ENCODE assay signal across 25 mouse cellular contexts in genomic region chr16:32685998-32686397, GRCm38 (mm10). TPM values are rescaled to one million over a fixed set of nuclear protein-coding genes. Genes with fewer than 3 reads are reported as not detected.
DNase-seq lines count a peak whose midpoint lies in the region; ATAC-seq and TF ChIP-seq lines count a peak whose summit lies in the region.
"Had no signal": no experiment of that assay in that cellular context is flagged by ENCODE, and none has a peak within 500 bp of the region (broad histone marks: within the 10 kb centered on the region; RNA-seq: fewer than 3 reads in every experiment).

No protein-coding gene starts in this region.

- H3K4me3 ChIP-seq in embryonic facial prominence, embryonic 11.5 days (ENCODE audit: low read depth, low read length): no peak overlapping the region
- H3K4me3 ChIP-seq in embryonic facial prominence, embryonic 10.5 days: no peak overlapping the region
- H3K4me3 ChIP-seq in heart, embryonic 11.5 days (ENCODE audit: low read depth, low read length): no peak overlapping the region
- H3K4me3 ChIP-seq in heart, adult 2 months: no peak overlapping the region
- no peak overlapping the region for H3K4me3 ChIP-seq in liver, postnatal 0 days (ENCODE audit: low read depth, low read length)
- no peak overlapping the region for H3K4me3 ChIP-seq in liver, embryonic 12.5 days
- no peak overlapping the region for H3K4me3 ChIP-seq in stomach, postnatal 0 days (ENCODE audit: low read depth, low read length)
- H3K4me3 ChIP-seq in thymus, adult 2 months (ENCODE audit: control insufficient read depth, insufficient read depth, low read length): no peak overlapping the region
- H3K4me3 ChIP-seq: embryonic facial prominence, embryonic 13.5 days; forebrain, embryonic 10.5 days; forebrain, embryonic 13.5 days; heart, embryonic 13.5 days; hindbrain, embryonic 12.5 days; hindbrain, embryonic 15.5 days; intestine, embryonic 15.5 days had no signal

- DNase-seq in embryonic facial prominence, embryonic 11.5 days (ENCODE audit: low spot score): peak; percentile 33
- no peak for DNase-seq in embryonic facial prominence, embryonic 10.5 days (ENCODE audit: low spot score)
- no peak for DNase-seq in heart, adult 2 months
- peak; percentile 12 for DNase-seq in liver, postnatal 0 days
- DNase-seq in stomach, postnatal 0 days (ENCODE audit: low spot score): peak; percentile 12
- DNase-seq in thymus, adult 2 months: no peak
- DNase-seq: adrenal gland, postnatal 36 days; cerebellum, adult 18-20 months; cerebellum, adult 9-10 months; cerebellum, postnatal 14 days; heart, adult 11 months; heart, postnatal 14 days; heart, postnatal 4 days had no signal

- no peak for TF ChIP-seq EP300 in heart, adult 2 months (IDR thresholded peaks at IDR 0.05; ENCODE audit: insufficient read depth, low read depth, low read length)
- TF ChIP-seq EP300 in liver, postnatal 0 days (IDR thresholded peaks at IDR 0.05; ENCODE audit: low read depth): no peak
- no peak for TF ChIP-seq EP300 in stomach, postnatal 0 days (optimal IDR thresholded peaks at IDR 0.05)

- no peak overlapping the region for H3K4me2 ChIP-seq in embryonic facial prominence, embryonic 11.5 days (ENCODE audit: low read depth, low read length)
- H3K4me2 ChIP-seq in heart, embryonic 11.5 days: no peak overlapping the region
- H3K4me2 ChIP-seq in liver, postnatal 0 days (ENCODE audit: low read depth, low read length): no peak overlapping the region
- H3K4me2 ChIP-seq in liver, embryonic 12.5 days: no peak overlapping the region
- H3K4me2 ChIP-seq in stomach, postnatal 0 days (replicated peaks; ENCODE audit: low read depth): no peak overlapping the region
- H3K4me2 ChIP-seq: embryonic facial prominence, embryonic 13.5 days; forebrain, embryonic 13.5 days; heart, embryonic 13.5 days; hindbrain, embryonic 12.5 days; hindbrain, embryonic 15.5 days; intestine, embryonic 15.5 days had no signal

- no peaks in the 10 kb centered on the region for H3K4me1 ChIP-seq in embryonic facial prominence, embryonic 11.5 days (ENCODE audit: control insufficient read depth, insufficient read depth, low read length)
- peaks cover 6% of the 10 kb centered on the region; the same call in 1 of the 2 replicates for H3K4me1 ChIP-seq in embryonic facial prominence, embryonic 10.5 days
- H3K4me1 ChIP-seq in heart, embryonic 11.5 days (ENCODE audit: control insufficient read depth, insufficient read depth, low read length): no peaks in the 10 kb centered on the region
- H3K4me1 ChIP-seq in heart, adult 2 months (ENCODE audit: control insufficient read depth, insufficient read depth, low read length): no peaks in the 10 kb centered on the region
- H3K4me1 ChIP-seq in liver, postnatal 0 days (ENCODE audit: insufficient read depth): peaks cover 3% of the 10 kb centered on the region; the same call in 1 of the 2 replicates
- peaks cover 20% of the 10 kb centered on the region for H3K4me1 ChIP-seq in liver, embryonic 12.5 days
- H3K4me1 ChIP-seq in stomach, postnatal 0 days (replicated peaks; ENCODE audit: control insufficient read depth, insufficient read depth): no peaks in the 10 kb centered on the region
- H3K4me1 ChIP-seq in thymus, adult 2 months (replicated peaks; ENCODE audit: control insufficient read depth, insufficient read depth, low read length): peaks cover 2% of the 10 kb centered on the region; the same call in 1 of the 2 replicates
- H3K4me1 ChIP-seq: forebrain, embryonic 10.5 days; forebrain, embryonic 13.5 days; hindbrain, embryonic 12.5 days; hindbrain, embryonic 15.5 days; intestine, embryonic 15.5 days had no signal

- ATAC-seq in embryonic facial prominence, embryonic 11.5 days (replicated peaks; ENCODE audit: insufficient number of reproducible peaks, low FRiP score, low TSS enrichment, low read depth): no peak
- ATAC-seq in heart, embryonic 11.5 days (replicated peaks; ENCODE audit: insufficient number of reproducible peaks, low FRiP score, low TSS enrichment): no peak
- no peak for ATAC-seq in liver, postnatal 0 days
- ATAC-seq in liver, embryonic 12.5 days: no peak
- ATAC-seq in stomach, postnatal 0 days (ENCODE audit: low FRiP score, low TSS enrichment): no peak
- ATAC-seq: forebrain, embryonic 13.5 days; forebrain, embryonic 16.5 days; intestine, embryonic 15.5 days; Patski had no signal

- no peak overlapping the region for H3K9ac ChIP-seq in embryonic facial prominence, embryonic 11.5 days (replicated peaks; ENCODE audit: low read length)
- 0 out of 2 replicates have a peak overlapping the region, but pooled peaks have one; percentile 8 for H3K9ac ChIP-seq in heart, embryonic 11.5 days (ENCODE audit: low read depth, low read length)
- no peak overlapping the region for H3K9ac ChIP-seq in heart, adult 2 months (ENCODE audit: low read depth, low read length)
- no peak overlapping the region for H3K9ac ChIP-seq in liver, postnatal 0 days (replicated peaks)
- H3K9ac ChIP-seq in liver, embryonic 12.5 days: no peak overlapping the region
- H3K9ac ChIP-seq in stomach, postnatal 0 days (ENCODE audit: low read length): no peak overlapping the region
- H3K9ac ChIP-seq: embryonic facial prominence, embryonic 13.5 days; forebrain, embryonic 13.5 days; heart, embryonic 13.5 days; hindbrain, embryonic 12.5 days; hindbrain, embryonic 15.5 days; intestine, embryonic 15.5 days had no signal

- H3K36me3 ChIP-seq in embryonic facial prominence, embryonic 11.5 days (replicated peaks; ENCODE audit: control insufficient read depth, insufficient read depth, low read depth, low read length): no peaks in the 10 kb centered on the region
- peaks cover 16% of the 10 kb centered on the region for H3K36me3 ChIP-seq in embryonic facial prominence, embryonic 10.5 days (replicated peaks)
- peaks cover 4% of the 10 kb centered on the region for H3K36me3 ChIP-seq in heart, embryonic 11.5 days (ENCODE audit: control insufficient read depth, insufficient read depth, low read length)
- H3K36me3 ChIP-seq in heart, adult 2 months (ENCODE audit: control insufficient read depth, insufficient read depth, low read length): no peaks in the 10 kb centered on the region
- peaks cover 3% of the 10 kb centered on the region; the same call in 1 of the 2 replicates for H3K36me3 ChIP-seq in liver, postnatal 0 days (replicated peaks; ENCODE audit: insufficient read depth, low read length)
- peaks cover 14% of the 10 kb centered on the region for H3K36me3 ChIP-seq in liver, embryonic 12.5 days
- H3K36me3 ChIP-seq in stomach, postnatal 0 days (ENCODE audit: control insufficient read depth, insufficient read depth, low read length): peaks cover 9% of the 10 kb centered on the region
- peaks cover 4% of the 10 kb centered on the region; the same call in 1 of the 2 replicates for H3K36me3 ChIP-seq in thymus, adult 2 months (ENCODE audit: control insufficient read depth, insufficient read depth, low read length)

- TF ChIP-seq CTCF in heart, adult 2 months (IDR thresholded peaks at IDR 0.05): no peak
- no peak for TF ChIP-seq CTCF in liver, postnatal 0 days (IDR thresholded peaks at IDR 0.05; ENCODE audit: low read depth)
- TF ChIP-seq CTCF in stomach, postnatal 0 days (IDR thresholded peaks at IDR 0.05; ENCODE audit: low read depth): no peak
- no peak for TF ChIP-seq CTCF in thymus, adult 2 months (IDR thresholded peaks at IDR 0.05; ENCODE audit: borderline replicate concordance, control insufficient read depth, extremely low read depth, insufficient read depth, low read length, poor library complexity)

- intact Hi-C loops in heart, adult 2 months (cut with DNase I): no loop called here

- no peak overlapping the region for H3K27ac ChIP-seq in embryonic facial prominence, embryonic 11.5 days (replicated peaks; ENCODE audit: low read depth, low read length)
- H3K27ac ChIP-seq in embryonic facial prominence, embryonic 10.5 days (replicated peaks): no peak overlapping the region
- no peak overlapping the region for H3K27ac ChIP-seq in heart, embryonic 11.5 days (ENCODE audit: low read depth, low read length)
- H3K27ac ChIP-seq in heart, adult 2 months: no peak overlapping the region
- peak overlapping the region; percentile 57 for H3K27ac ChIP-seq in liver, postnatal 0 days (ENCODE audit: low read depth)
- no peak overlapping the region for H3K27ac ChIP-seq in liver, embryonic 12.5 days
- no peak overlapping the region for H3K27ac ChIP-seq in stomach, postnatal 0 days (replicated peaks)
- H3K27ac ChIP-seq in thymus, adult 2 months (ENCODE audit: control insufficient read depth, insufficient read depth, low read length): no peak overlapping the region
- H3K27ac ChIP-seq: embryonic facial prominence, embryonic 13.5 days; forebrain, embryonic 10.5 days; forebrain, embryonic 13.5 days; heart, embryonic 13.5 days; hindbrain, embryonic 12.5 days; hindbrain, embryonic 15.5 days; intestine, embryonic 15.5 days had no signal

- H3K79me2 ChIP-seq in heart, adult 2 months (replicated peaks; ENCODE audit: control insufficient read depth, insufficient read depth, low read length): no peaks in the 10 kb centered on the region

- no peak for TF ChIP-seq POLR2A in heart, adult 2 months (IDR thresholded peaks at IDR 0.05; ENCODE audit: insufficient read depth, low read depth, low read length)
- TF ChIP-seq POLR2A in thymus, adult 2 months (IDR thresholded peaks at IDR 0.05; ENCODE audit: control insufficient read depth, extremely low read depth, insufficient read depth, low read length, poor library complexity): no peak

- H3K27me3 ChIP-seq in embryonic facial prominence, embryonic 11.5 days (ENCODE audit: control insufficient read depth, insufficient read depth, low read length): no peaks in the 10 kb centered on the region
- no peaks in the 10 kb centered on the region for H3K27me3 ChIP-seq in embryonic facial prominence, embryonic 10.5 days (replicated peaks; ENCODE audit: low read depth, poor library complexity, severe bottlenecking)
- H3K27me3 ChIP-seq in heart, embryonic 11.5 days (ENCODE audit: control insufficient read depth, insufficient read depth, low read length): no peaks in the 10 kb centered on the region
- no peaks in the 10 kb centered on the region for H3K27me3 ChIP-seq in heart, adult 2 months (ENCODE audit: control insufficient read depth, insufficient read depth, low read length)
- no peaks in the 10 kb centered on the region for H3K27me3 ChIP-seq in liver, postnatal 0 days (ENCODE audit: insufficient read depth, low read length)
- no peaks in the 10 kb centered on the region for H3K27me3 ChIP-seq in liver, embryonic 12.5 days (replicated peaks)
- no peaks in the 10 kb centered on the region for H3K27me3 ChIP-seq in stomach, postnatal 0 days (ENCODE audit: control insufficient read depth, insufficient read depth, low read length)
- H3K27me3 ChIP-seq in thymus, adult 2 months (ENCODE audit: control insufficient read depth, insufficient read depth, low read length): no peaks in the 10 kb centered on the region
- H3K27me3 ChIP-seq: embryonic facial prominence, embryonic 13.5 days; forebrain, embryonic 13.5 days; heart, embryonic 13.5 days; hindbrain, embryonic 12.5 days; hindbrain, embryonic 15.5 days; intestine, embryonic 15.5 days; Patski had no signal

- 62% methylated on average over 5 of the region's 5 CpGs for WGBS in embryonic facial prominence, embryonic 11.5 days
- WGBS in embryonic facial prominence, embryonic 10.5 days: 60% methylated on average over 5 of the region's 5 CpGs
- 69% methylated on average over 5 of the region's 5 CpGs for WGBS in heart, embryonic 11.5 days (ENCODE audit: insufficient replicate concordance)
- 61% methylated on average over 5 of the region's 5 CpGs for WGBS in heart, adult 2 months
- 63% methylated on average over 5 of the region's 5 CpGs for WGBS in liver, postnatal 0 days (ENCODE audit: insufficient replicate concordance)
- 62% methylated on average over 5 of the region's 5 CpGs for WGBS in liver, embryonic 12.5 days (ENCODE audit: insufficient replicate concordance)
- WGBS in stomach, postnatal 0 days: 47% methylated on average over 5 of the region's 5 CpGs
- 76% methylated on average over 5 of the region's 5 CpGs for WGBS in thymus, adult 2 months

- no peaks in the 10 kb centered on the region for H3K9me3 ChIP-seq in embryonic facial prominence, embryonic 11.5 days (replicated peaks; ENCODE audit: control insufficient read depth, low read length)
- H3K9me3 ChIP-seq in embryonic facial prominence, embryonic 10.5 days: no peaks in the 10 kb centered on the region
- H3K9me3 ChIP-seq in heart, embryonic 11.5 days (replicated peaks; ENCODE audit: control insufficient read depth, low read length): no peaks in the 10 kb centered on the region
- no peaks in the 10 kb centered on the region for H3K9me3 ChIP-seq in liver, postnatal 0 days (ENCODE audit: low read length)
- H3K9me3 ChIP-seq in liver, embryonic 12.5 days (replicated peaks): no peaks in the 10 kb centered on the region
- H3K9me3 ChIP-seq in stomach, postnatal 0 days (ENCODE audit: control insufficient read depth, low read length): no peaks in the 10 kb centered on the region
- H3K9me3 ChIP-seq: embryonic facial prominence, embryonic 13.5 days; forebrain, embryonic 10.5 days; forebrain, embryonic 13.5 days; heart, embryonic 13.5 days; hindbrain, embryonic 12.5 days; hindbrain, embryonic 15.5 days; intestine, embryonic 15.5 days had no signal

RNA-seq across cellular contexts. Expression of gene Tnk2, which starts 42.3 kb away (rescaled TPM):
- polyA plus RNA-seq in embryonic facial prominence, embryonic 11.5 days (2014; fragmentation: Nextera tagmentation; extraction: Ambion mirVana): 5.3 and 5.8 TPM in 2 replicates
- polyA plus RNA-seq in embryonic facial prominence, embryonic 10.5 days (2016; fragmentation: Nextera tagmentation; extraction: Ambion mirVana): 8.6 and 8.7 TPM in 2 replicates
- 6.9 and 7.8 TPM in 2 replicates for polyA plus RNA-seq in heart, embryonic 11.5 days (2014; fragmentation: Nextera tagmentation; extraction: Ambion mirVana)
- 10 to 100 TPM; 17.8 to 19.6 TPM for total RNA-seq in heart, adult 2 months (2021)
- polyA plus RNA-seq in heart, adult 2 months (2012; rRNA removed): 32.2 and 37.0 TPM in 2 replicates
- polyA plus RNA-seq in liver, postnatal 0 days (2015; fragmentation: Nextera tagmentation; extraction: Ambion mirVana): 2.9 and 3.5 TPM in 2 replicates
- polyA plus RNA-seq in liver, embryonic 12.5 days (2016; fragmentation: Nextera tagmentation; extraction: Ambion mirVana): 6.3 and 6.6 TPM in 2 replicates
- polyA plus RNA-seq in stomach, postnatal 0 days (2015; fragmentation: Nextera tagmentation; extraction: Ambion mirVana): 17.1 and 21.0 TPM in 2 replicates
- polyA plus RNA-seq in thymus, adult 2 months (2012; rRNA removed): 479 and 508 TPM in 2 replicates

RNA-seq across cellular contexts. Expression of gene Muc4, which starts 49.7 kb away (rescaled TPM):
- polyA plus RNA-seq in embryonic facial prominence, embryonic 11.5 days (2014; fragmentation: Nextera tagmentation; extraction: Ambion mirVana): 0.28 TPM in 1 of 2 replicates, not detected in the other
- 0.26 and 0.29 TPM in 2 replicates for polyA plus RNA-seq in embryonic facial prominence, embryonic 10.5 days (2016; fragmentation: Nextera tagmentation; extraction: Ambion mirVana)
- polyA plus RNA-seq in heart, embryonic 11.5 days (2014; fragmentation: Nextera tagmentation; extraction: Ambion mirVana): 0.13 and 0.44 TPM in 2 replicates
- under 1 TPM; 0.18 to 0.21 TPM for total RNA-seq in heart, adult 2 months (2021)
- 0.23 and 2.5 TPM in 2 replicates for polyA plus RNA-seq in heart, adult 2 months (2012; rRNA removed)
- 0.49 and 0.64 TPM in 2 replicates for polyA plus RNA-seq in liver, postnatal 0 days (2015; fragmentation: Nextera tagmentation; extraction: Ambion mirVana)
- 0.59 and 0.63 TPM in 2 replicates for polyA plus RNA-seq in liver, embryonic 12.5 days (2016; fragmentation: Nextera tagmentation; extraction: Ambion mirVana)
- 2.5 and 2.8 TPM in 2 replicates for polyA plus RNA-seq in stomach, postnatal 0 days (2015; fragmentation: Nextera tagmentation; extraction: Ambion mirVana)
- polyA plus RNA-seq in thymus, adult 2 months (2012; rRNA removed): 0.52 and 0.58 TPM in 2 replicates
- total RNA-seq: adrenal gland, adult 18-20 months; adrenal gland, postnatal 36 days; heart, postnatal 4 days had no signal
- polyA plus RNA-seq: forebrain, embryonic 16.5 days; hindbrain, embryonic 15.5 days; Patski had no signal

Comparison
In these comparisons a context has a peak if more than half of its experiments do, and no peak if none do; other contexts are left out.
1. DNase-seq: peak in embryonic facial prominence, embryonic 11.5 days (single experiment), liver, postnatal 0 days (single experiment) and stomach, postnatal 0 days (single experiment); none in embryonic facial prominence, embryonic 10.5 days (single experiment), heart, adult 2 months (0 of 2) and thymus, adult 2 months (single experiment).
2. RNA of gene Tnk2, which starts 42.3 kb away (polyA plus RNA-seq): 479 to 508 TPM in thymus, adult 2 months; 32.2 to 37.0 TPM in heart, adult 2 months, 17.1 to 21.0 TPM in stomach, postnatal 0 days, 8.6 to 8.7 TPM in embryonic facial prominence, embryonic 10.5 days, 6.9 to 7.8 TPM in heart, embryonic 11.5 days, 6.3 to 6.6 TPM in liver, embryonic 12.5 days, 5.3 to 5.8 TPM in embryonic facial prominence, embryonic 11.5 days and 2.9 to 3.5 TPM in liver, postnatal 0 days; every median in the first group is over 10 times any median in the second.